Mouse (Mus musculus) splenic B cell, adult 2 months (primary cell): ENCODE measurements around the gene Pde3a.

Source experiments
- DNase-seq: peaks from one replicate; pipeline ENCODE4 v3.0.0-alpha.2; 2011; ENCODE audit warnings: low read depth, low spot score
- H3K27me3 ChIP-seq: 2 replicates; pipeline ENCODE4 v1.6.1; 2012; ENCODE audit warnings: mild to moderate bottlenecking, low read length, moderate library complexity, mixed read lengths; ENCODE audit not compliant: control insufficient read depth, poor library complexity, insufficient read depth, severe bottlenecking
- H3K36me3 ChIP-seq: 2 replicates; pipeline ENCODE4 v1.6.1; 2012; ENCODE audit warnings: mild to moderate bottlenecking, low read length, moderate library complexity, mixed read lengths; ENCODE audit not compliant: control insufficient read depth, poor library complexity, insufficient read depth, severe bottlenecking

The Pde3a gene

GRCm38 (mm10) chr6:141250296-141250629, 1.2 kb downstream of the Pde3a start:
- no peaks in the 10 kb centered on the region for H3K27me3 ChIP-seq
- DNase-seq, result no peak
- no peaks in the 10 kb centered on the region for H3K36me3 ChIP-seq

- DNase-seq, result no peak
- Histone ChIP-seq H3K36me3 (no peaks in the 10 kb centered on the region), H3K27me3 (no peaks in the 10 kb centered on the region)
Measured at GRCm38 (mm10) chr6:141250984-141251383, 1.9 kb downstream of the Pde3a start.

- H3K27me3 ChIP-seq, result no peaks in the 10 kb centered on the region
- no peaks in the 10 kb centered on the region for H3K36me3 ChIP-seq
- no peak for DNase-seq
Measured at GRCm38 (mm10) chr6:141252520-141252919, 3.5 kb downstream of the Pde3a start.

- no peaks in the 10 kb centered on the region for H3K27me3 ChIP-seq
- DNase-seq, result no peak
Measured at GRCm38 (mm10) chr6:141254956-141255355, 5.9 kb downstream of the Pde3a start.

GRCm38 (mm10) chr6:141256896-141257295, 7.8 kb downstream of the Pde3a start:
- Histone ChIP-seq H3K27me3 (no peaks in the 10 kb centered on the region), H3K36me3 (no peaks in the 10 kb centered on the region)
- no peak for DNase-seq

More at GRCm38 (mm10) chr6:141254956-141255355, 5.9 kb downstream of the Pde3a start:
- no peaks in the 10 kb centered on the region for H3K36me3 ChIP-seq

GRCm38 (mm10) chr6:141257434-141258202, 8.5 kb downstream of the Pde3a start:
- Histone ChIP-seq H3K36me3 (no peaks in the 10 kb centered on the region), H3K27me3 (no peaks in the 10 kb centered on the region)
- DNase-seq, result no peak

- Histone ChIP-seq H3K27me3 (no peaks in the 10 kb centered on the region), H3K36me3 (no peaks in the 10 kb centered on the region)
- no peak for DNase-seq
Measured at GRCm38 (mm10) chr6:141265257-141265656, 16.2 kb downstream of the Pde3a start.

GRCm38 (mm10) chr6:141267888-141268570, 19.0 kb downstream of the Pde3a start:
- no peak for DNase-seq
- H3K27me3 ChIP-seq, result no peaks in the 10 kb centered on the region
- no peaks in the 10 kb centered on the region for H3K36me3 ChIP-seq

GRCm38 (mm10) chr6:141268871-141269270, 19.8 kb downstream of the Pde3a start:
- DNase-seq, result no peak
- no peaks in the 10 kb centered on the region for H3K27me3 ChIP-seq
- H3K36me3 ChIP-seq, result no peaks in the 10 kb centered on the region

GRCm38 (mm10) chr6:141271133-141271532, 22.1 kb downstream of the Pde3a start:
- no peak for DNase-seq
- Histone ChIP-seq H3K36me3 (no peaks in the 10 kb centered on the region), H3K27me3 (no peaks in the 10 kb centered on the region)

- no peak for DNase-seq
- Histone ChIP-seq H3K36me3 (no peaks in the 10 kb centered on the region), H3K27me3 (no peaks in the 10 kb centered on the region)
Measured at GRCm38 (mm10) chr6:141271579-141271978, 22.5 kb downstream of the Pde3a start.

- H3K36me3 ChIP-seq, result no peaks in the 10 kb centered on the region
- no peak for DNase-seq
- H3K27me3 ChIP-seq, result no peaks in the 10 kb centered on the region
Measured at GRCm38 (mm10) chr6:141273685-141274084, 24.6 kb downstream of the Pde3a start.

GRCm38 (mm10) chr6:141281685-141282084, 32.6 kb downstream of the Pde3a start:
- DNase-seq, result no peak
- H3K36me3 ChIP-seq, result no peaks in the 10 kb centered on the region

GRCm38 (mm10) chr6:141282796-141283195, 33.7 kb downstream of the Pde3a start:
- no peak for DNase-seq
- Histone ChIP-seq H3K27me3 (no peaks in the 10 kb centered on the region), H3K36me3 (no peaks in the 10 kb centered on the region)

More at GRCm38 (mm10) chr6:141281685-141282084, 32.6 kb downstream of the Pde3a start:
- no peaks in the 10 kb centered on the region for H3K27me3 ChIP-seq

- no peak for DNase-seq
- Histone ChIP-seq H3K27me3 (no peaks in the 10 kb centered on the region), H3K36me3 (no peaks in the 10 kb centered on the region)
Measured at GRCm38 (mm10) chr6:141291195-141291594, 42.1 kb downstream of the Pde3a start.
